Mouse (Mus musculus) limb, embryonic 12.5 days (tissue): ENCODE measurements at regions not wholly inside any gene's neighbourhood (a gene's known extent, or its start where the extent isn't known, plus 50 kb on each side); places are given as distances from the start of the nearest gene placed in this dataset.

Source experiments
- ATAC-seq: fragments of 200-750 bp; cut with Nextera tagmentation; 2 replicates; pipeline ENCODE4 v1.8.0; 2017; ENCODE audit warnings: low read depth, moderate TSS enrichment; ENCODE audit not compliant: insufficient number of reproducible peaks, insufficient read depth, low FRiP score, low TSS enrichment
- H3K27ac ChIP-seq: fragments of 300-500 bp; sonication (generic); 2 replicates; pipeline ENCODE4 v1.5.1; 2016; ENCODE audit warnings: mild to moderate bottlenecking, moderate library complexity
- H3K27me3 ChIP-seq: fragments of 300-500 bp; sonication (generic); 2 replicates; pipeline ENCODE4 v1.6.1; 2016; ENCODE audit warnings: mild to moderate bottlenecking, moderate library complexity
- H3K36me3 ChIP-seq: fragments of 300-500 bp; sonication (generic); 2 replicates; pipeline ENCODE4 v1.6.1; 2016; ENCODE audit warnings: mild to moderate bottlenecking, moderate library complexity
- H3K4me1 ChIP-seq: fragments of 300-500 bp; sonication (generic); replicated peaks from 2 replicates; pipeline ENCODE4 v1.6.1; 2016
- H3K4me2 ChIP-seq: fragments of 300-500 bp; sonication (generic); 2 replicates; pipeline ENCODE4 v1.6.1; 2016; ENCODE audit warnings: mild to moderate bottlenecking, moderate library complexity
- H3K4me3 ChIP-seq: fragments of 300-500 bp; sonication (generic); replicated peaks from 2 replicates; pipeline ENCODE4 v1.5.1; 2016; ENCODE audit warnings: mild to moderate bottlenecking
- H3K9ac ChIP-seq: fragments of 300-500 bp; sonication (generic); replicated peaks from 2 replicates; pipeline ENCODE4 v1.6.1; 2016; ENCODE audit warnings: mild to moderate bottlenecking, moderate library complexity
- H3K9me3 ChIP-seq: fragments of 300-500 bp; sonication (generic); 2 replicates; pipeline ENCODE4 v1.6.1; 2016; ENCODE audit warnings: mild to moderate bottlenecking, moderate library complexity
- WGBS: fragments of 180-500 bp; shearing (Covaris S2); methylation state at CpG from one replicate; pipeline ENCODE4 v1.1.7; 2016; 5-methylcytosine and 5-hydroxymethylcytosine counted together

- Histone ChIP-seq H3K4me3 (no peak overlapping the region), H3K9ac (no peak overlapping the region), H3K4me2 (no peak overlapping the region), H3K36me3 (no peaks in the 10 kb centered on the region), H3K4me1 (no peaks in the 10 kb centered on the region), H3K27ac (no peak overlapping the region), H3K27me3 (no peaks in the 10 kb centered on the region), H3K9me3 (0 out of 2 replicates have a peak, but pooled peaks cover 4% of the 10 kb centered on the region)
- 59% methylated on average over 8 of the region's 8 CpGs for WGBS
- ATAC-seq, result peak; percentile 56; the same call in 1 of the 2 replicates
Observed at GRCm38 (mm10) chr5:100268111-100268878, 108.7 kb upstream of the Tmem150c start.

GRCm38 (mm10) chr5:100266671-100267510 is 107.3 kb upstream of the Tmem150c start:
- 51% methylated on average over 17 of the region's 17 CpGs for WGBS
- Histone ChIP-seq H3K4me2 (no peak overlapping the region), H3K4me3 (no peak overlapping the region), H3K4me1 (no peaks in the 10 kb centered on the region), H3K9me3 (0 out of 2 replicates have a peak, but pooled peaks cover 4% of the 10 kb centered on the region), H3K27me3 (no peaks in the 10 kb centered on the region), H3K27ac (peak overlapping the region; percentile 19; the same call in 1 of the 2 replicates), H3K9ac (no peak overlapping the region), H3K36me3 (no peaks in the 10 kb centered on the region)
- peak; percentile 68 for ATAC-seq

DNA sequence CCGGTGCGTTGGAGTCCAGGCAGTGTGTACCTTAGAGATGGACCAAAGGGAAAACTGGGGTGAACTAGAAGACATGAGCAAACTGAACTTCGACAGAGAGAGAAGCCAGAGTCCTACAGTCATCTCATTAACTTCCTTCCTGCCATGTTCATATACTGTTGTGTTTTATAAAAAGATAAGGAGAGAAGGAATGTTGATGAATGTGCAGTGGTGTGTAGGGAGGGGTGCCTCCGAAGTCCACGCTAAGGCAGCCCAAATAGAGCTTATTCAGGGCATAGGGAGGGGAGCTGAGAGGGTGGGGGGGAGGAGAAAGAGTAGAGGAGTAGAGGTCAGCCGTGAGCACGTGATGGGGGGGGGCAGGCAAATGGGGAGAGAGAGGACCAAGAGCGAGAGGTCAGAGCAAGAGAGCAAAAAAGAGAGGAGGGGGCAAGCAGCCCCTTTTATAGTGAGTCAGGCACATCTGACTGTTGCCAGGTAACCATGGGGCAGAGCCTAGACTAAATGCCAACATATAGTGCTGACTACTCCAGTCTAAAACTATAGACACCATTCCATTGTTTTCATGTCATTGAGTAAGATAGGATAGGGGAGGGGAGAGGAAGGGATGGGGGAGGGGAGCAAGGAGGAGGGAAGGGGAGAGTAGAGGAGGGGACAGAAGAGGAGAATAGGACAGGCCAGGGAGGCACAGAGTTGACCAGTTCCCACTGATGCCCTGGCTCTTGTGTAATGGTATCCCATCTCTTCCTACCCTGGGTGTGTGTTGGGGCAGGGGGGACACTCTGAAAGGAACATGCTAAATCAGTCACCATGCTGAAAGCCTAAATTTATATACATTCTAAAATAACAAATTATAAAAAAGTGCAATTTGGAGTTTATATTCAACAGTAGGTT is 100.4 kb upstream of the Tmem150c start:
- ATAC-seq, result no peak
- Histone ChIP-seq H3K9me3 (no peaks in the 10 kb centered on the region), H3K9ac (no peak overlapping the region), H3K36me3 (no peaks in the 10 kb centered on the region), H3K4me1 (no peaks in the 10 kb centered on the region), H3K4me2 (no peak overlapping the region), H3K4me3 (no peak overlapping the region), H3K27me3 (no peaks in the 10 kb centered on the region), H3K27ac (no peak overlapping the region)
- WGBS, result 84% methylated on average over 8 of the region's 8 CpGs

- no peaks in the 10 kb centered on the region for H3K9me3 ChIP-seq
- H3K36me3 ChIP-seq, result no peaks in the 10 kb centered on the region
- peaks cover 2% of the 10 kb centered on the region for H3K4me1 ChIP-seq
- H3K27me3 ChIP-seq, result no peaks in the 10 kb centered on the region
- H3K4me2 ChIP-seq, result no peak overlapping the region
- no peak overlapping the region for H3K4me3 ChIP-seq
- 82% methylated on average over 12 of the region's 12 CpGs for WGBS
- H3K9ac ChIP-seq, result no peak overlapping the region
- no peak for ATAC-seq
- H3K27ac ChIP-seq, result no peak overlapping the region
Observed at GRCm38 (mm10) chr5:100258952-100259710, 99.5 kb upstream of the Tmem150c start.

DNA sequence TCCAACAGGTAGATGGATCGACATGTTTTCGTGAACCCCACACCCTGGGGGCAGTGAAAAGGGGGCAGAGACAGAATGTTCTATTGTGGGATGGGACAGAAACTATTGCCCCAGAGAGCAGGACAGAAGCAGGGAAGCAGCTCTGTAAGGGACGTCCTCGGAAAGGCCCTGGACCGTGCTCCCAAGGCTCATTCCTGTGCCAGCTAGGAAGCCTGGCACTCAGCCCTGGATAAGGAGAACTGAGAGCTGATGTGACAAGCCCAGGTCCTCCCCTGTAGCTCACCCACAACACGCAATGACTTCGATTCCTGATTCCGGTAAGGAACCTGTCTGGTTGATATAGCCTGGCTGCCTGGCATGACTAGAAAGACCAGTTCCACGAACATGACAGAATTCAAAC is 95.7 kb upstream of the Tmem150c start:
- Histone ChIP-seq H3K36me3 (no peaks in the 10 kb centered on the region), H3K27ac (no peak overlapping the region), H3K4me3 (no peak overlapping the region), H3K4me2 (no peak overlapping the region), H3K9ac (no peak overlapping the region), H3K9me3 (no peaks in the 10 kb centered on the region), H3K27me3 (no peaks in the 10 kb centered on the region), H3K4me1 (peaks cover 4% of the 10 kb centered on the region)
- WGBS, result 89% methylated on average over 9 of the region's 9 CpGs
- ATAC-seq, result no peak

DNA sequence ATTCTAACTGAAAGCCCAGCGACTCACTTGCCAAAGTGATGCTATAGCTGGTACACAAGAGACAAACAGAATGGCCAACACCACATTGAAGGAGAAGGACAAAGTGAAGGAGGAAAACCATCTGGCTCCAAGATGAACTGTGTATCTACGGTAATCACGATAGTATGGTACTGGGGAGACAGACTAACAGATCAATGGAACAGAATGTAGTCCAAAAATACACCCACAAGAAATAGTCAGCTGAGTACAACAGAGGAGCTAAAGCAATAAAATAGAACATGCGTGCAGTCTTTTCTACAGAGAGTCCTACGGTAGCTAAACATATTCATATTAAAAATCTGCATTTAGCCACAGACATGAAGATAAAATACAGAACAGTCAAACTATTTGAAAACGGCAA is 92.4 kb upstream of the Tmem150c start:
- Histone ChIP-seq H3K4me3 (no peak overlapping the region), H3K36me3 (no peaks in the 10 kb centered on the region), H3K9ac (no peak overlapping the region), H3K4me1 (peaks cover 4% of the 10 kb centered on the region), H3K27me3 (no peaks in the 10 kb centered on the region; the same call in 1 of the 2 replicates), H3K9me3 (no peaks in the 10 kb centered on the region), H3K4me2 (no peak overlapping the region), H3K27ac (no peak overlapping the region)
- WGBS, result 94% methylated on average over 6 of the region's 6 CpGs
- no peak for ATAC-seq

DNA sequence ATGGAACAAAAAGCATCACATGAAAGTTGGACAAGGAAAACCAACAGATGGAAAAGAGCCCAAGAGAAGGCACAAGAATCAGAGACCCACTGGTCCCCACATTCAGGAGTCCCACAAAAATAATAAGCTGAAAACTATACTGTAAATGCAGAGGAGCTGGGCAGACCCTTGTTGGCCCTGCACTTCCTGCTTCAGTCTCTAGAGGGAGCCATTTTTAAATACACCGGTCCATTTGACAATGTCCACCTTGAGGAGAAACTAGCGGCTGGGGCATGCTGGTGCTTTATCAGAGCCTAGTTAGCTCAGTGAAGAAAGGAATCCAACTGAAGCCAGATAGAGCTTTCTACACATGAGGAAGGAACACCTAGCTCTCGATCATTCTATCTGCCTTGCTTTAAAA is 90.1 kb upstream of the Tmem150c start:
- Histone ChIP-seq H3K4me3 (no peak overlapping the region), H3K36me3 (no peaks in the 10 kb centered on the region), H3K9me3 (no peaks in the 10 kb centered on the region), H3K4me2 (no peak overlapping the region), H3K9ac (no peak overlapping the region), H3K27ac (no peak overlapping the region), H3K4me1 (peaks cover 4% of the 10 kb centered on the region), H3K27me3 (peaks cover 3% of the 10 kb centered on the region; the same call in 1 of the 2 replicates)
- 61% methylated on average over 3 of the region's 3 CpGs for WGBS
- no peak for ATAC-seq

- Histone ChIP-seq H3K4me3 (no peak overlapping the region), H3K36me3 (no peaks in the 10 kb centered on the region), H3K4me2 (no peak overlapping the region), H3K9me3 (no peaks in the 10 kb centered on the region), H3K27me3 (peaks cover 3% of the 10 kb centered on the region; the same call in 1 of the 2 replicates), H3K4me1 (no peaks in the 10 kb centered on the region), H3K27ac (no peak overlapping the region), H3K9ac (no peak overlapping the region)
- no peak for ATAC-seq
- 78% methylated on average over 5 of the region's 5 CpGs for WGBS
Observed at GRCm38 (mm10) chr5:100248611-100249010, 89.0 kb upstream of the Tmem150c start.

GRCm38 (mm10) chr5:100246709-100247108 is 87.1 kb upstream of the Tmem150c start:
- H3K4me3 ChIP-seq, result no peak overlapping the region
- 0 out of 2 replicates have a peak, but pooled peaks cover 2% of the 10 kb centered on the region for H3K9me3 ChIP-seq
- no peak overlapping the region for H3K27ac ChIP-seq
- no peak overlapping the region for H3K9ac ChIP-seq
- ATAC-seq, result no peak
- H3K27me3 ChIP-seq, result peaks cover 3% of the 10 kb centered on the region; the same call in 1 of the 2 replicates
- no peak overlapping the region for H3K4me2 ChIP-seq
- no peaks in the 10 kb centered on the region for H3K36me3 ChIP-seq
- 99% methylated on average over 2 of the region's 2 CpGs for WGBS
- no peaks in the 10 kb centered on the region for H3K4me1 ChIP-seq

DNA sequence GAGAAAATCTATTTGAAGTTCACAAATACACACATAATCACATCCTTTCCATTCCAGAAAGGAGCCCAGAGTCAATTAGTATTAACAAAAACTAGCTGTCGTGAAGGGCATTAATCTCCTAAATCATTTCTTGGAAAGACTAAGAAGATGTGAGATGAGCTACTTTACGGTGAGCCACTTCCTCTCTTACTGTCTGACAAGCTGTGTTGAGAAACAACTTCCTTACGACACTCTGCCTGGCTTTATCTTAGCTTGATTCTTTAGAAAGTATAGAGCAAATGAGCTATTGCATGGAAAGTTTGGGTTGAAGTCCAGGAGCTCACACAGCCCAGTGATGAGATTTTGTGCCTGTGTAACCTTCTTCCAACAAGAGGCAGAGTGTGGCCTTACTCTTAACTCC is 85.2 kb upstream of the Tmem150c start:
- 85% methylated on average over 3 of the region's 3 CpGs for WGBS
- H3K4me1 ChIP-seq, result no peaks in the 10 kb centered on the region
- no peaks in the 10 kb centered on the region for H3K36me3 ChIP-seq
- peaks cover 4% of the 10 kb centered on the region; the same call in 1 of the 2 replicates for H3K9me3 ChIP-seq
- H3K27ac ChIP-seq, result no peak overlapping the region
- H3K9ac ChIP-seq, result no peak overlapping the region
- H3K4me2 ChIP-seq, result no peak overlapping the region
- H3K27me3 ChIP-seq, result peaks cover 3% of the 10 kb centered on the region; the same call in 1 of the 2 replicates
- no peak for ATAC-seq
- H3K4me3 ChIP-seq, result no peak overlapping the region
